Mouse (Mus musculus): ENCODE results near the gene Kctd11.

- TF ChIP-seq POLR2A (IDR thresholded peaks at IDR 0.05; ENCODE audit: low read depth, low read length) (no peak), CTCF (IDR thresholded peaks at IDR 0.05; ENCODE audit: borderline replicate concordance, insufficient read depth, low read length) (no peak)
These were observed 44.3 kb downstream of the Kctd11 start for GRCm38 (mm10) chr11:69836703-69837576.

Data from embryonic fibroblast, embryonic 13.5 days (primary cell).